Mouse (Mus musculus) erythroblast, adult 5-6 weeks (primary cell): ENCODE data around the gene Opcml. TPM values are rescaled to one million over a fixed set of nuclear protein-coding genes. Genes with fewer than 3 reads are reported as not detected.

Source experiments
- ATAC-seq: replicated peaks from 2 replicates; pipeline ENCODE4 v1.8.0; 2016; ENCODE audit warnings: moderate number of reproducible peaks, mild to moderate bottlenecking, moderate TSS enrichment, inconsistent platforms; ENCODE audit not compliant: poor library complexity, low FRiP score, severe bottlenecking
- total RNA-seq, 2 experiments: library from RNA; stranded (forward) in 1 of 2; stranded (reverse) in 1 of 2; fragments of 150-400 nt in 1 of 2; fragments of 200-764, 138-1000 nt in 1 of 2; gene quantifications; 2 replicates each; pipeline versions ENCODE4 v1.2.3 to v1.2.4; 2015 to 2017; ENCODE audit warnings: low replicate concordance in 2 of 2

The Opcml gene
- total RNA-seq, 2 experiments from 2014 or later, result not detected

GRCm38 (mm10) chr9:28286384-28286783 is 495.8 kb downstream of the Opcml start:
- no peak for ATAC-seq

- ATAC-seq, result no peak
Observed at GRCm38 (mm10) chr9:28287485-28287884, 496.9 kb downstream of the Opcml start.

GRCm38 (mm10) chr9:28289696-28290330 is 499.2 kb downstream of the Opcml start:
- ATAC-seq, result no peak

GRCm38 (mm10) chr9:28303659-28304058 is 513.1 kb downstream of the Opcml start:
- ATAC-seq, result no peak

- ATAC-seq, result no peak
Observed at GRCm38 (mm10) chr9:28306364-28307121, 516.0 kb downstream of the Opcml start.

GRCm38 (mm10) chr9:28307122-28307430 is 516.5 kb downstream of the Opcml start:
- ATAC-seq, result no peak

- no peak for ATAC-seq
Observed at GRCm38 (mm10) chr9:28307481-28308050, 517.0 kb downstream of the Opcml start.

GRCm38 (mm10) chr9:28317881-28318280 is 527.3 kb downstream of the Opcml start:
- ATAC-seq, result no peak

GRCm38 (mm10) chr9:28319021-28319755 is 528.6 kb downstream of the Opcml start:
- no peak for ATAC-seq

GRCm38 (mm10) chr9:28319802-28320201 is 529.2 kb downstream of the Opcml start:
- ATAC-seq, result no peak

- no peak for ATAC-seq
Observed at GRCm38 (mm10) chr9:28327985-28328384, 537.4 kb downstream of the Opcml start.

GRCm38 (mm10) chr9:28328434-28328833 is 537.9 kb downstream of the Opcml start:
- no peak for ATAC-seq

- ATAC-seq, result no peak
Observed at GRCm38 (mm10) chr9:28329477-28329876, 538.9 kb downstream of the Opcml start.

GRCm38 (mm10) chr9:28336511-28337208 is 546.1 kb downstream of the Opcml start:
- no peak for ATAC-seq

- no peak for ATAC-seq
Observed at GRCm38 (mm10) chr9:28337837-28338236, 547.3 kb downstream of the Opcml start.

GRCm38 (mm10) chr9:28354978-28355377 is 564.4 kb downstream of the Opcml start:
- no peak for ATAC-seq

GRCm38 (mm10) chr9:28357946-28358345 is 567.4 kb downstream of the Opcml start:
- no peak for ATAC-seq

GRCm38 (mm10) chr9:28360691-28361090 is 570.1 kb downstream of the Opcml start:
- no peak for ATAC-seq

GRCm38 (mm10) chr9:28364473-28365159 is 574.0 kb downstream of the Opcml start:
- ATAC-seq, result no peak

- no peak for ATAC-seq
Observed at GRCm38 (mm10) chr9:28365160-28365473, 574.5 kb downstream of the Opcml start.
